Mouse (Mus musculus) CH12.LX (cell line): Measurements from ENCODE around the gene Gm10251. TPM values are rescaled to one million over a fixed set of nuclear protein-coding genes. Genes with fewer than 3 reads are reported as not detected.
"Not testable (repeated sequence)": the region's sequence is repeated elsewhere in the genome, so short reads cannot be mapped to it uniquely, and the experiment has no call there.

ENCODE experiments used
- DNase-seq: peaks from one replicate; pipeline ENCODE4 v3.0.0-alpha.2; 2013; ENCODE audit errors: extremely low read depth
- H3K27ac ChIP-seq: 2 replicates; pipeline ENCODE4 v1.5.1; 2012; ENCODE audit warnings: low read depth, mild to moderate bottlenecking, control low read depth, moderate library complexity; ENCODE audit not compliant: insufficient read depth
- H3K27me3 ChIP-seq: replicated peaks from 2 replicates; pipeline ENCODE3; 2012; ENCODE audit warnings: inconsistent platforms
- H3K36me3 ChIP-seq, 2 experiments: replicated peaks in 1 of 2; 2 replicates each; pipeline versions ENCODE3 to v1.6.1; 2012; ENCODE audit warnings: inconsistent platforms in 1 of 2, low read length in 1 of 2, mild to moderate bottlenecking in 1 of 2, mixed read lengths in 1 of 2, moderate library complexity in 1 of 2; ENCODE audit not compliant: control insufficient read depth in 1 of 2, insufficient read depth in 1 of 2
- H3K4me1 ChIP-seq, 2 experiments: 2 replicates each; pipeline ENCODE4 v1.6.1; 2012; ENCODE audit warnings: inconsistent platforms in 1 of 2, moderate library complexity in 1 of 2; ENCODE audit not compliant: insufficient read depth in 2 of 2, control insufficient read depth in 1 of 2
- H3K4me2 ChIP-seq: 2 replicates; pipeline ENCODE4 v1.6.1; 2012; ENCODE audit warnings: low read depth, mild to moderate bottlenecking, control low read depth; ENCODE audit not compliant: poor library complexity, insufficient read depth, severe bottlenecking
- H3K4me3 ChIP-seq, 3 experiments: fragments of 150-350 bp in 1 of 3; sonication (generic) in 1 of 3; replicated peaks in 1 of 3; 2 replicates each; pipeline versions ENCODE3 to v1.5.1; 2011 to 2012; ENCODE audit warnings: low read depth in 2 of 3, low read length in 2 of 3, mild to moderate bottlenecking in 2 of 3, moderate library complexity in 2 of 3, control low read depth in 1 of 3, improper control_type of control experiment in 1 of 3, inconsistent platforms in 1 of 3, mixed read lengths in 1 of 3; ENCODE audit not compliant: poor library complexity in 1 of 3
- H3K79me2 ChIP-seq: replicated peaks from 2 replicates; pipeline ENCODE4 v1.6.1; 2012; ENCODE audit warnings: mild to moderate bottlenecking, moderate library complexity; ENCODE audit not compliant: control insufficient read depth, poor library complexity, insufficient read depth, severe bottlenecking; ENCODE audit errors: extremely low read depth
- H3K9ac ChIP-seq: 2 replicates; pipeline ENCODE4 v1.6.1; 2012; ENCODE audit warnings: low read depth, mild to moderate bottlenecking, control low read depth, moderate library complexity; ENCODE audit not compliant: insufficient read depth
- H3K9me3 ChIP-seq: replicated peaks from 2 replicates; pipeline ENCODE3; 2012; ENCODE audit warnings: low read length, inconsistent platforms, mixed read lengths
- dilution Hi-C: fragments of 300-500 bp; cut with MboI; formaldehyde crosslinking; loops from 2 replicates; pipeline ENCODE4 v1.14.3; 2020; ENCODE audit warnings: low sequenced_read_pairs; ENCODE audit not compliant: extremely low pct_unique_long_range_greater_than_20kb, extremely low pct_ligation_motif_present
- in situ Hi-C: fragments of 300-500 bp; cut with MboI; formaldehyde crosslinking; loops from 3 replicates; pipeline ENCODE4 v1.14.3; 2019; ENCODE audit warnings: low sequenced_read_pairs, low pct_ligation_motif_present, low pct_unique_long_range_greater_than_20kb, mixed read lengths
- polyA plus RNA-seq: library from polyadenylated mRNA; unstranded; fragments of >175 nt; gene quantifications from 2 replicates; pipeline ENCODE4 v1.2.1, GENCODE M21; 2012; ENCODE audit warnings: low read depth; ENCODE audit not compliant: insufficient read length
- total RNA-seq, 2 experiments: library from RNA; depleted of rRNA; stranded (reverse); fragments of 300-350 nt in 1 of 2; fragments of >200 nt in 1 of 2; gene quantifications; 2 replicates each; pipeline ENCODE4 v1.2.3; 2012 to 2014

The Gm10251 gene
- total and polyA plus RNA-seq, 3 experiments, result not detected

DNA sequence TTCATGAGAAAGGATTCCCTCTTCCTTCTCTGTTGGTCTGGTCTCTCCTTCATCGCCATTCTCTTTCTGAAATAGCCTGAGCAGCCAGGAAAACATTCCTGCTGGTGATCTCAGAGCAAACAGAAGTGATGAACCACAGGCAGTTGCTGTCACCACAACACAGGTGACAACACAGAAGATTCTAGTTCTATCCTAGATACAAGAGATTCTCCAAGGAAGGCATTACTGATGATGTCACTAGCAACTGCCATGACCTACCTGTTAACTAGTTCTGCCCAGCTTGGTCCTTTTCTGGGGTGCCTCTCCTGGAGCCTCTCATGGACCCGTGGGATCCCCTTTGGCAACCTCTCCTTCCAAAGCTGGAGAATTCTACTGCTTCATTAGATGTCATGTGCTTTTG, 93.5 kb downstream of the Gm10251 start, which contains the start of gene Gm3629:
Gene Gm3629 (minus strand): TSS at position 101 of the 400 bp plus-strand sequence.
- DNase-seq, H3K4me2 ChIP-seq, H3K27ac ChIP-seq, H3K36me3 ChIP-seq, H3K27me3 ChIP-seq, in situ Hi-C loops, H3K9me3 ChIP-seq, H3K79me2 ChIP-seq, H3K4me3 ChIP-seq, H3K4me1 ChIP-seq, H3K9ac ChIP-seq, dilution Hi-C loops: not testable (repeated sequence)

Other genes starting within 250 kb of the Gm10251 start
- not detected in 2 replicates for gene Gm3594, start 239.6 kb downstream of the Gm10251 start, total RNA-seq (2012; rRNA removed)
- not detected in 2 replicates for gene Gm3594, start 239.6 kb downstream of the Gm10251 start, total RNA-seq (2014; rRNA removed)
- gene Gm3594, start 239.6 kb downstream of the Gm10251 start, polyA plus RNA-seq, result not detected in 2 replicates
- not detected in 2 replicates for gene Gm8356, start 146.9 kb downstream of the Gm10251 start, total RNA-seq (2012; rRNA removed)
- gene Gm8356, start 146.9 kb downstream of the Gm10251 start, total RNA-seq (2014; rRNA removed), result not detected in 2 replicates
- not detected in 2 replicates for gene Gm8356, start 146.9 kb downstream of the Gm10251 start, polyA plus RNA-seq
- not detected in 2 replicates for gene Gm3629, start 93.6 kb downstream of the Gm10251 start, total RNA-seq (2012; rRNA removed)
- not detected in 2 replicates for gene Gm3629, start 93.6 kb downstream of the Gm10251 start, total RNA-seq (2014; rRNA removed)
- not detected in 2 replicates for gene Gm3629, start 93.6 kb downstream of the Gm10251 start, polyA plus RNA-seq
- gene Gm3460, start 61.8 kb downstream of the Gm10251 start, total RNA-seq (2012; rRNA removed), result not detected in 2 replicates
- gene Gm3460, start 61.8 kb downstream of the Gm10251 start, total RNA-seq (2014; rRNA removed), result not detected in 2 replicates
- gene Gm3460, start 61.8 kb downstream of the Gm10251 start, polyA plus RNA-seq, result not detected in 2 replicates
- not detected in 2 replicates for gene Gm8050, start 36.1 kb upstream of the Gm10251 start, total RNA-seq (2012; rRNA removed)
- not detected in 2 replicates for gene Gm8050, start 36.1 kb upstream of the Gm10251 start, total RNA-seq (2014; rRNA removed)
- gene Gm8050, start 36.1 kb upstream of the Gm10251 start, polyA plus RNA-seq, result not detected in 2 replicates
- 0.42 and 0.46 TPM in 2 replicates for gene Gm3636, start 58.2 kb upstream of the Gm10251 start, total RNA-seq (2012; rRNA removed)
- gene Gm3636, start 58.2 kb upstream of the Gm10251 start, total RNA-seq (2014; rRNA removed), result 1.8 and 2.2 TPM in 2 replicates
- gene Gm3636, start 58.2 kb upstream of the Gm10251 start, polyA plus RNA-seq, result 0.79 and 1.0 TPM in 2 replicates
- not detected in 2 replicates for gene Gm8362, start 90.2 kb upstream of the Gm10251 start, total RNA-seq (2012; rRNA removed)
- gene Gm8362, start 90.2 kb upstream of the Gm10251 start, total RNA-seq (2014; rRNA removed), result not detected in 2 replicates
- gene Gm8362, start 90.2 kb upstream of the Gm10251 start, polyA plus RNA-seq, result not detected in 2 replicates
- gene Gm3642, start 156.1 kb upstream of the Gm10251 start, total RNA-seq (2012; rRNA removed), result not detected in 2 replicates
- not detected in 2 replicates for gene Gm3642, start 156.1 kb upstream of the Gm10251 start, total RNA-seq (2014; rRNA removed)
- gene Gm3642, start 156.1 kb upstream of the Gm10251 start, polyA plus RNA-seq, result not detected in 2 replicates
- not detected in 2 replicates for gene Gm3667, start 205.8 kb upstream of the Gm10251 start, total RNA-seq (2012; rRNA removed)
- not detected in 2 replicates for gene Gm3667, start 205.8 kb upstream of the Gm10251 start, total RNA-seq (2014; rRNA removed)
- gene Gm3667, start 205.8 kb upstream of the Gm10251 start, polyA plus RNA-seq, result not detected in 2 replicates